Mouse (Mus musculus) embryonic facial prominence, embryonic 10.5 days (tissue): ENCODE data around the gene Art2b. TPM values are rescaled to one million over a fixed set of nuclear protein-coding genes. Genes with fewer than 3 reads are reported as not detected.
"Not testable (repeated sequence)": the region's sequence is repeated elsewhere in the genome, so short reads cannot be mapped to it uniquely, and the experiment has no call there.

Source experiments
- DNase-seq: peaks from one replicate; pipeline ENCODE4 v3.0.0-alpha.2; 2017; ENCODE audit warnings: low spot score
- H3K27ac ChIP-seq: fragments of 300-500 bp; sonication (generic); replicated peaks from 2 replicates; pipeline ENCODE4 v1.5.1; 2016; ENCODE audit warnings: mild to moderate bottlenecking
- H3K27me3 ChIP-seq: fragments of 300-500 bp; sonication (generic); replicated peaks from 2 replicates; pipeline ENCODE4 v1.6.1; 2016; ENCODE audit warnings: low read depth, mild to moderate bottlenecking; ENCODE audit not compliant: poor library complexity, severe bottlenecking
- H3K36me3 ChIP-seq: fragments of 300-500 bp; sonication (generic); replicated peaks from 2 replicates; pipeline ENCODE4 v1.6.1; 2016; ENCODE audit warnings: mild to moderate bottlenecking, moderate library complexity
- H3K4me1 ChIP-seq: fragments of 300-500 bp; sonication (generic); 2 replicates; pipeline ENCODE4 v1.6.1; 2016
- H3K4me3 ChIP-seq: fragments of 300-500 bp; sonication (generic); 2 replicates; pipeline ENCODE4 v1.5.1; 2016; ENCODE audit warnings: mild to moderate bottlenecking, moderate library complexity
- H3K9me3 ChIP-seq: fragments of 300-500 bp; sonication (generic); 2 replicates; pipeline ENCODE4 v1.6.1; 2016; ENCODE audit warnings: mild to moderate bottlenecking
- WGBS: fragments of 180-500 bp; shearing (Covaris S2); methylation state at CpG from one replicate; pipeline ENCODE4 v1.1.7; 2016; 5-methylcytosine and 5-hydroxymethylcytosine counted together
- polyA plus RNA-seq: library from polyadenylated mRNA; unstranded; fragments of >200 nt; fragmentation: Nextera tagmentation; extraction: Ambion mirVana; gene quantifications from 2 replicates; pipeline ENCODE4 v1.2.1, GENCODE M21; 2016

Art2b gene
- polyA plus RNA-seq, 1 experiment from 2014 or later = not detected

- H3K4me1 ChIP-seq, H3K27me3 ChIP-seq, H3K9me3 ChIP-seq, H3K36me3 ChIP-seq, H3K27ac ChIP-seq, DNase-seq, H3K4me3 ChIP-seq: not testable (repeated sequence)
- 82% methylated on average over 8 of the region's 8 CpGs for WGBS
Observed at GRCm38 (mm10) chr7:101612786-101613527, 27.6 kb upstream of the Art2b start.

- DNase-seq = no peak
- H3K36me3 ChIP-seq = no peaks in the 10 kb centered on the region
- H3K4me1 ChIP-seq = no peaks in the 10 kb centered on the region
- H3K27me3 ChIP-seq = no peaks in the 10 kb centered on the region
- H3K4me3 ChIP-seq = no peak overlapping the region
- WGBS = 75% methylated on average over 6 of the region's 6 CpGs
- H3K9me3 ChIP-seq = no peaks in the 10 kb centered on the region
- no peak overlapping the region for H3K27ac ChIP-seq
Observed at GRCm38 (mm10) chr7:101607845-101608244, 22.4 kb upstream of the Art2b start.

DNA sequence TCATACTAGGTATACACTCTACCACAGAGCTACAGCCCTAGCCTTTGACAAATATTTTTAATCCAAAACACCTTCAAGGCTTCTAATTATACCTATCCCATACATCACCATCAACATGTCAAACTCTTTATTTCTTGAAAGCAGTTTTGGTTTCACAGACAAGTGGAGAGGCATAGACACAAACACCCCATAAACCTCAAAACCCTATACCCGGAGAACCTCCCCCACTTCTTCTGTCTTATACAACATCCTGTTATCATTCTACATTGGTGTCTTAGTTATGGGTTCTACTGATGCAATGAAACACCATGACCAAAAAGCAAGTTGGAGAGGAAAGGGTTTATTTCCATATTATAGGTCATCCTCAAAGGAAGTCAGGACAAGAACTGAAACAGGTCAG lies 15.0 kb upstream of the Art2b start:
- Histone ChIP-seq H3K36me3 (no peaks in the 10 kb centered on the region), H3K4me3 (no peak overlapping the region), H3K4me1 (no peaks in the 10 kb centered on the region), H3K9me3 (no peaks in the 10 kb centered on the region), H3K27ac (no peak overlapping the region), H3K27me3 (no peaks in the 10 kb centered on the region)
- DNase-seq = no peak
- WGBS = 85% methylated on average over 1 of the region's 1 CpGs

DNA sequence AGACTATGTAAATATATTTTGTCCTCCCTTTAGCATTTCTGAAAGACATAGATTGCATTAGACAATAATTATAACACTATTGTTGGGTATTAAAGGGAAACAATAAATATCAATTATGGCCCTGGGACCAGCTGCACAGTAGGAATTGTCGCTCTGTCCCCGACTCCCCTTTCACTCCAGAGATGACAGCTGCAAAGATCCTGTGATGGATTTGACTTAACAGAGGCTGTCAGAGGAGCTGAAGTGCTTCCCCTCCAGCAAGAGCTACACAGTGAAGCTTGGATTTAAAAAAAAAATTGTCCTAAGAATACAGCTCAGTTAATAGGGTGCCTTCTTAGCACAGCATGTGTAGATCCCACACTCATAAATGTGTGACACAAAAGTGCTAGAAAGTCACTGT lies 13.1 kb upstream of the Art2b start:
- Histone ChIP-seq H3K27ac (no peak overlapping the region), H3K36me3 (no peaks in the 10 kb centered on the region), H3K9me3 (no peaks in the 10 kb centered on the region), H3K4me3 (no peak overlapping the region), H3K27me3 (no peaks in the 10 kb centered on the region), H3K4me1 (no peaks in the 10 kb centered on the region)
- 74% methylated on average over 2 of the region's 2 CpGs for WGBS
- no peak for DNase-seq

DNA sequence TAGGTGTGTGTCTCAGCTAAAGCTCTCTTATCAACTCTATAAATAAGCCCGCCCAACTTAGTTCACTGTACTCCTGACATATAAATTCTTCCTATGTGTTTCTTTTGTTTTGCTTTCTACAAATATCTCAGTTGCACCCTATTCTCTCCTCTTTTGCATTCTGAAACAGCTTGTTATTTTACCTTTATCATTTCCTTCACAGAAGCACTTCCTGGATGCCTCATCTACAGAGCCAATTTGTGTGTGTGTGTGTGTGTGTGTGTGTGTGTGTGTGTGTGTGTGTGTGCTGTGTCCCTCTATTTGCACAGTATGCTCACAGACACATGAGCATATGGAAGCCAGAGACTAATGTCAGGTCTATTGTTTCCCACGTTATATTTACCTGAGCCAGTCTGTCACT lies 9.6 kb upstream of the Art2b start:
- Histone ChIP-seq H3K9me3 (no peaks in the 10 kb centered on the region), H3K4me3 (no peak overlapping the region), H3K36me3 (no peaks in the 10 kb centered on the region), H3K4me1 (no peaks in the 10 kb centered on the region), H3K27ac (no peak overlapping the region), H3K27me3 (no peaks in the 10 kb centered on the region)
- DNase-seq = no peak
- WGBS = 81% methylated on average over 2 of the region's 2 CpGs

DNA sequence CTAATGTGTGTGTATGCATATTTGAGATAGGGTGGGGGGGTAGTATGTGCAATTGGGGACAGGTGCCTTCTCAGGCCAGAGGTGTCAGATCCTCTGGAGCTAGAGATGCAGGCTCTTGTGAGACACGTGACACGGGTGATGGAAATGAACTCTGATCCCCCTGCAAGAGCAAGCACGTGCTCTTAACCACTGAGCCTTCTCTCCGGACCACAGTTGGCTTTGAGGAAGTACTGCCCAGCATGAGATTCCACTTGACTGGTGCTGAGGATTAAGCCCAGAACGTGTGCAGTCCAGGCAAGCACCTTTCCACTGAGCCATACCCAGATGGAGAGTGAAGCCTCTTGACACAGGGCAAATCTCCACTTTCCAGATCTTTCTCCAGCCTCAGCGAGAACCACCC lies 1.1 kb downstream of the Art2b start:
- H3K4me3 ChIP-seq, H3K4me1 ChIP-seq, H3K36me3 ChIP-seq, H3K27me3 ChIP-seq, H3K27ac ChIP-seq, H3K9me3 ChIP-seq, DNase-seq: not testable (repeated sequence)
- 58% methylated on average over 6 of the region's 6 CpGs for WGBS

DNA sequence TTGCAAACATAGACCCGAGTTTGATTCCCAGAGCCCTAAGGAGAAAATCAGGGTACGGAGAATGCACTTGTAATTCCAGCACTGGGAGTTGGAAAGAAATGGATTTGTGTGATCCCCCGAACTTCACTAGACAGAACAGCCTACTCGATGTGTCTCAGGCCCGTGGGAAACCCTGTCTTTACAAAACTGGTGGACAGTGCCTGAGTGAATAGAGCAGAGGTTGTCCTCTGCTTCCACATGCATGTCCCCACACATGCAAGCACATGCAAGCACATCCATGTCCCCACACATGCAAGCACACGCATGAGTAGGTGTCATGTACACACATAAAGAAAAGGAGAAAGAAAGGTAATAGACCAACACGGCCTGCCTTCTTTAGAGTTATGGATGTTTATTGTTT lies 3.4 kb downstream of the Art2b start:
- 87% methylated on average over 7 of the region's 7 CpGs for WGBS
- Histone ChIP-seq H3K9me3 (no peaks in the 10 kb centered on the region), H3K27ac (no peak overlapping the region), H3K36me3 (no peaks in the 10 kb centered on the region), H3K27me3 (no peaks in the 10 kb centered on the region), H3K4me3 (no peak overlapping the region), H3K4me1 (no peaks in the 10 kb centered on the region)
- no peak for DNase-seq

GRCm38 (mm10) chr7:101580863-101581262 lies 4.5 kb downstream of the Art2b start:
- H3K27ac ChIP-seq, H3K27me3 ChIP-seq, H3K4me3 ChIP-seq, DNase-seq, H3K4me1 ChIP-seq, H3K9me3 ChIP-seq, H3K36me3 ChIP-seq: not testable (repeated sequence)
- WGBS = 90% methylated on average over 3 of the region's 3 CpGs

- Histone ChIP-seq H3K27me3 (no peaks in the 10 kb centered on the region), H3K36me3 (no peaks in the 10 kb centered on the region), H3K4me3 (no peak overlapping the region), H3K9me3 (no peaks in the 10 kb centered on the region), H3K4me1 (no peaks in the 10 kb centered on the region), H3K27ac (no peak overlapping the region)
- no peak for DNase-seq
- 70% methylated on average over 3 of the region's 3 CpGs for WGBS
Observed at GRCm38 (mm10) chr7:101574413-101574812, 11.0 kb downstream of the Art2b start.

DNA sequence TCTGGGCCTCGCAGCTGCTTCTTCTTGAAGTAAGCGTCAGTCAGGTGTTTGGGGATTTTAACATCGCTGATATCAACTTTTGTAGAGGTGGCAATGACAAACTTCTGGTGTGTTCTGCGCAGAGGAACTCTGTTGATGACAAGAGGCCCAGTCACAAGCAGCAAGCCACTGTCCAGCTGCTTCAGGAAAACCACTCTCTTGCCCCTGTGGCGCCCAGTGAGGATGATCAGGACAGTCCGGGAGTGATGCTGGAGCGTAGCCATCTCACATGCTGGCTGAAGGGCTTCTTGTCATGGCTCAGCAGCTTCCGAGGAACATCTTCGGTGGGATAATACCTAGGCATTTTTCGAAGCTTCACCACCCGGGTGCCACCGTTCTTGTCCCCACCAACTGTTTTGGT lies 11.8 kb downstream of the Art2b start:
- 91% methylated on average over 12 of the region's 12 CpGs for WGBS
- H3K9me3 ChIP-seq, H3K27ac ChIP-seq, H3K4me1 ChIP-seq, H3K4me3 ChIP-seq, H3K36me3 ChIP-seq, H3K27me3 ChIP-seq, DNase-seq: not testable (repeated sequence)

GRCm38 (mm10) chr7:101564086-101564485 lies 21.3 kb downstream of the Art2b start:
- no peaks in the 10 kb centered on the region for H3K36me3 ChIP-seq
- H3K27me3 ChIP-seq = no peaks in the 10 kb centered on the region
- no peak overlapping the region for H3K27ac ChIP-seq
- DNase-seq = no peak
- no peaks in the 10 kb centered on the region for H3K9me3 ChIP-seq
- no peaks in the 10 kb centered on the region for H3K4me1 ChIP-seq
- H3K4me3 ChIP-seq = no peak overlapping the region
- 92% methylated on average over 2 of the region's 2 CpGs for WGBS

DNA sequence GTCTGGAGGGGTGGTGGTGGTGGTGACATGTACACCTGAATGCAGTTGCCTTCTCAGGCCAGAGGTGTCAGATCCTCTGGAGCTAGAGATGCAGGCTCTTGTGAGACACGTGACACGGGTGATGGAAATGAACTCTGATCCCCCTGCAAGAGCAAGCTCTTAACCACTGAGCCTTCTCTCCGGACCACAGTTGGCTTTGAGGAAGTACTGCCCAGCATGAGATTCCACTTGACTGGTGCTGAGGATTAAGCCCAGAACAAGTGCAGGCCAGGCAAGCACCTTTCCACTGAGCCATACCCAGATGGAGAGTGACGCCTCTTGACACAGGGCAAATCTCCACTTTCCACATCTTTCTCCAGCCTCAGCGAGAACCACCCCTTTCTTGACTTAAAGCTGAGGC lies 26.0 kb downstream of the Art2b start:
- H3K27me3 ChIP-seq, H3K4me1 ChIP-seq, H3K36me3 ChIP-seq, DNase-seq, H3K9me3 ChIP-seq, H3K27ac ChIP-seq, H3K4me3 ChIP-seq: not testable (repeated sequence)
- WGBS = 79% methylated on average over 5 of the region's 5 CpGs

GRCm38 (mm10) chr7:101557391-101557790 lies 28.0 kb downstream of the Art2b start:
- no peak overlapping the region for H3K27ac ChIP-seq
- H3K4me1 ChIP-seq = no peaks in the 10 kb centered on the region
- no peak for DNase-seq
- H3K9me3 ChIP-seq = no peaks in the 10 kb centered on the region
- no peaks in the 10 kb centered on the region for H3K36me3 ChIP-seq
- 85% methylated on average over 1 of the region's 1 CpGs for WGBS
- no peaks in the 10 kb centered on the region for H3K27me3 ChIP-seq
- no peak overlapping the region for H3K4me3 ChIP-seq

GRCm38 (mm10) chr7:101555473-101555872 lies 29.9 kb downstream of the Art2b start:
- H3K9me3 ChIP-seq, H3K36me3 ChIP-seq, H3K27ac ChIP-seq, H3K27me3 ChIP-seq, H3K4me1 ChIP-seq, H3K4me3 ChIP-seq, DNase-seq: not testable (repeated sequence)
- WGBS = 91% methylated on average over 3 of the region's 3 CpGs
